Mouse (Mus musculus) cerebellum, adult 2 months (tissue): ENCODE measurements around the gene Slc7a1. TPM values are rescaled to one million over a fixed set of nuclear protein-coding genes. Genes with fewer than 3 reads are reported as not detected.

Experiments used
- DNase-seq, 2 experiments: peaks; one replicate each; pipeline ENCODE4 v3.0.0; 2021
- H3K27ac ChIP-seq: fragments of 200-500 bp; 2 replicates; pipeline ENCODE4 v1.5.1; 2012; ENCODE audit warnings: low read length, control low read depth, inconsistent platforms; ENCODE audit not compliant: insufficient read depth
- H3K27me3 ChIP-seq: fragments of 200-500 bp; 2 replicates; pipeline ENCODE4 v1.6.1; 2012; ENCODE audit warnings: inconsistent platforms, mild to moderate bottlenecking, low read length, moderate library complexity; ENCODE audit not compliant: control insufficient read depth, insufficient read depth
- H3K4me1 ChIP-seq: fragments of 200-500 bp; 2 replicates; pipeline ENCODE4 v1.6.1; 2011; ENCODE audit warnings: low read length; ENCODE audit not compliant: control insufficient read depth, insufficient read depth
- H3K4me3 ChIP-seq: fragments of 200-500 bp; replicated peaks from 2 replicates; pipeline ENCODE3; 2011; ENCODE audit warnings: mild to moderate bottlenecking, low read depth, low read length, control low read depth; ENCODE audit not compliant: insufficient read depth
- CTCF ChIP-seq: fragments of 200-500 bp; IDR thresholded peaks from 2 replicates; pipeline ENCODE4 v1.5.1; 2011; ENCODE audit warnings: low read depth, mild to moderate bottlenecking, control low read depth, low read length, moderate library complexity, borderline replicate concordance; ENCODE audit not compliant: insufficient read depth
- POLR2A ChIP-seq: fragments of 200-500 bp; IDR thresholded peaks from 2 replicates; pipeline ENCODE4 v1.6.1; 2011; ENCODE audit warnings: low read length, control low read depth, borderline replicate concordance; ENCODE audit not compliant: insufficient read depth
- WGBS: fragments of 180-500 bp; shearing (Covaris S2); methylation state at CpG from one replicate; pipeline ENCODE4 v1.1.7; 2018; 5-methylcytosine and 5-hydroxymethylcytosine counted together
- polyA plus RNA-seq: library from polyadenylated mRNA; depleted of rRNA; stranded (reverse); fragments of >200 nt; gene quantifications from 2 replicates; pipeline ENCODE4 v1.2.3, GENCODE M21; 2012

Slc7a1 gene
- polyA plus RNA-seq, 1 experiment: 10.7 TPM

- Histone ChIP-seq H3K4me3 (no peak overlapping the region), H3K4me1 (peaks cover 5% of the 10 kb centered on the region; the same call in 1 of the 2 replicates), H3K27ac (no peak overlapping the region), H3K27me3 (no peaks in the 10 kb centered on the region)
- TF ChIP-seq POLR2A: no peak
- TF ChIP-seq CTCF: no peak
- no peak for DNase-seq
- 59% methylated on average over 3 of the region's 3 CpGs for WGBS
Measured at GRCm38 (mm10) chr5:148361759-148362010, 38.0 kb downstream of the Slc7a1 start.

- 68% methylated on average over 16 of the region's 16 CpGs for WGBS
- TF ChIP-seq CTCF (no peak), POLR2A (no peak)
- Histone ChIP-seq H3K27ac (no peak overlapping the region), H3K27me3 (no peaks in the 10 kb centered on the region), H3K4me1 (peaks cover 5% of the 10 kb centered on the region; the same call in 1 of the 2 replicates), H3K4me3 (no peak overlapping the region)
- no peak for DNase-seq
Measured at GRCm38 (mm10) chr5:148360922-148361758, 38.6 kb downstream of the Slc7a1 start.

- DNase-seq: no peak
- WGBS: 94% methylated on average over 11 of the region's 11 CpGs
- H3K4me1 ChIP-seq: peaks cover 5% of the 10 kb centered on the region; the same call in 1 of the 2 replicates
- H3K27ac ChIP-seq: no peak overlapping the region
- no peaks in the 10 kb centered on the region for H3K27me3 ChIP-seq
- TF ChIP-seq CTCF (no peak), POLR2A (no peak)
- no peak overlapping the region for H3K4me3 ChIP-seq
Measured at GRCm38 (mm10) chr5:148359131-148359530, 40.6 kb downstream of the Slc7a1 start.

GRCm38 (mm10) chr5:148357168-148357567 is 42.5 kb downstream of the Slc7a1 start:
- Histone ChIP-seq H3K4me1 (no peaks in the 10 kb centered on the region), H3K27me3 (no peaks in the 10 kb centered on the region), H3K4me3 (no peak overlapping the region), H3K27ac (no peak overlapping the region)
- no peak for TF ChIP-seq CTCF
- no peak for TF ChIP-seq POLR2A
- DNase-seq: no peak
- 96% methylated on average over 6 of the region's 6 CpGs for WGBS

- no peaks in the 10 kb centered on the region for H3K4me1 ChIP-seq
- no peaks in the 10 kb centered on the region for H3K27me3 ChIP-seq
- no peak overlapping the region for H3K27ac ChIP-seq
- 62% methylated on average over 3 of the region's 3 CpGs for whole genome bisulfite sequencing
- no peak for TF ChIP-seq POLR2A
- no peak for TF ChIP-seq CTCF
- DNase-seq: no peak
- H3K4me3 ChIP-seq: no peak overlapping the region
Measured at GRCm38 (mm10) chr5:148355822-148356221, 43.9 kb downstream of the Slc7a1 start.

- Histone ChIP-seq H3K4me1 (no peaks in the 10 kb centered on the region), H3K27me3 (no peaks in the 10 kb centered on the region), H3K27ac (no peak overlapping the region), H3K4me3 (no peak overlapping the region)
- 56% methylated on average over 8 of the region's 8 CpGs for WGBS
- no peak for TF ChIP-seq POLR2A
- no peak for TF ChIP-seq CTCF
- DNase-seq: no peak
Measured at GRCm38 (mm10) chr5:148354536-148354935, 45.2 kb downstream of the Slc7a1 start.

- H3K4me1 ChIP-seq: no peaks in the 10 kb centered on the region
- 85% methylated on average over 16 of the region's 16 CpGs for WGBS
- H3K4me3 ChIP-seq: no peak overlapping the region
- no peak for DNase-seq
- TF ChIP-seq CTCF: no peak
- TF ChIP-seq POLR2A: no peak
- no peaks in the 10 kb centered on the region for H3K27me3 ChIP-seq
- no peak overlapping the region for H3K27ac ChIP-seq
Measured at GRCm38 (mm10) chr5:148353429-148353828, 46.3 kb downstream of the Slc7a1 start.

GRCm38 (mm10) chr5:148349327-148350011 is 50.2 kb downstream of the Slc7a1 start:
- WGBS: 64% methylated on average over 15 of the region's 15 CpGs
- H3K27ac ChIP-seq: no peak overlapping the region
- no peaks in the 10 kb centered on the region for H3K27me3 ChIP-seq
- no peak overlapping the region for H3K4me3 ChIP-seq
- no peaks in the 10 kb centered on the region for H3K4me1 ChIP-seq
- no peak for TF ChIP-seq POLR2A
- no peak for TF ChIP-seq CTCF
- no peak for DNase-seq
